Mouse (Mus musculus) kidney, adult 10 weeks (tissue): Measurements from ENCODE around the gene Olfr1382. TPM values are rescaled to one million over a fixed set of nuclear protein-coding genes. Genes with fewer than 3 reads are reported as not detected.

Experiments
- polyA plus RNA-seq: library from polyadenylated mRNA; stranded (reverse); fragments of 350-450 nt; fragmentation: Illumina TruSeq; extraction: RNeasy Lipid Tissue Mini Kit (QIAGEN cat#74804); gene quantifications from one replicate; pipeline ENCODE4 v1.2.3, GENCODE M21; 2014; ENCODE audit warnings: low read depth, low replicate concordance

The Olfr1382 gene
- not detected for polyA plus RNA-seq

DNA sequence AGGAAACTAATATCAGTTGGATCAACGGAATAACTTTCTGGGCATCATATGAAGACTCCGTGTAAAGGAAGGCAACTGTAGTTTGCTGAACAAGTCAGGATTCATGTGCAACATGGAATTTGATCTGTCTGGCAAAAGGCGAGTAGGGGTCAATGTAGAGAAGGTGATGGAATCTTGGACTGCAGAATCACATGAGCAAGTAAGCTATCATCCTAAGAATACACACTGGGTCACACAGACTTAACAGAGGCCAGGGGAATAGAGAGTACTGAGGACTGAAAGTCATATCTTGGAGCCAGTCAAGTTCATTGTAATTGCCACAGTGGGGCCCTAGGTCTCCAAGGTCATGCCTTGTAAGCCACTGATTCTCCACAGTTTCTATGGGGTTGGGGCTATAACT, at the start of gene Olfr1382:
Olfr1382 (plus strand) TSS at position 301 of the 400 bp plus-strand sequence.

DNA sequence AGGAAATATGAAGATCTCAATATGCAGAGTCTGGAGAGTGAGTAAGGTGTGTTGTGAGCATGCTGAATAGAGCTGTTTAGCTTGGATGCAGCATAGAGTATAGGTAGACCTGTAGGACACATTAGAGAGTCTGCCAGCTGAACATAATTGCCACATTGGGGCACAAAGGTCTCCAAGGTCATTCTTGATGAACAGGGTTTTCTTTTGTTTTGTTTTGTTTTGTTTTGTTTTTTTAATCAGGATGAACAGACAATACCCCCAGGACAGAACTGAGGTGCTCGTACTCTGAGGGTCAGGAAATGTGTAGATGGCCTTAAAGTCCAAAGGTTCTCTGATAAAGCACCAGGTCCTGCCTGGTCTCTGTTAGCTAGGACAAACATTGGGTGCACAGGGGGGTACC, 39.3 kb upstream of the Olfr1382 start, which contains the start of gene Olfr1385:
Olfr1385 (plus strand) TSS at position 301 of the 400 bp plus-strand sequence.

DNA sequence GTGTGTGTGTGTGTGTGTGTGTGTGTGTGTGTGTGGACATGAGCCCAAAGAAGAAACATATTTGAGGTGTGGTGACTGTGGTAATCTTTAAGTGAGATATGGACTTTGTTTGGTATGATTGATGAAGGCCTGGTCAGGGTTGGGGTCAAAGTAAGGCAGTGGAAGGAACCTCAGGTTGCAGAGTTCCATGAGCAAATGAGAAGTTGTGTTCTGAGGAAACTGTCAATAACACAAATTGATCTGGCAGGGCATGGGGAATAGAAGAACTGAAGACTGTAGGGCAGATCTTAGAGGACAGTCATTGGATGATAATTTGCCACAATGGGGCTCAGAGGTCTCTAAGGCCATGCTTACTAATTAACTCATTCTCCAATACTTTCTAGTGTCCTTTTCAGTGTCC, 8.7 kb upstream of the Olfr1382 start, which contains the start of gene Olfr1383:
Olfr1383 (plus strand) TSS at position 301 of the 400 bp plus-strand sequence.

DNA sequence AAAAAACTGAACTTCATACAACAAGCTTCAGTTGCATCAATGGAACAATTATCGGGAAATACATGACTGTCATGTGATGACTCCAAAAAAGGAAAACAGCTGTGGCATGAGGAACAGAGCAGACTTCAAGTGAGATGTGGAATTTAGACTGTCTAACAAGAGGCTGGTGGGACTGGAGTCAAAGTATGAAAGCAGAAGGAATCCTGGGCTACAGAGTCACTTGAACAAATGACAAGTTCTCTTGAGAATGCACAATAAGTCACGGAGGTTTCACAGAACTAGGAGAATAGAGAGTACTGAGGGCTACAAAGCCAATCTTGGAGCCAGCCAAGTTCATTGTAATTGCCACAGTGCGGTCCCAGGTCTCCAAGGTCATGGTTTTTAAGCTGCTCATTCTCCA, 15.1 kb downstream of the Olfr1382 start, which contains the start of gene Olfr1381:
Olfr1381 (plus strand) TSS at position 301 of the 400 bp plus-strand sequence.

DNA sequence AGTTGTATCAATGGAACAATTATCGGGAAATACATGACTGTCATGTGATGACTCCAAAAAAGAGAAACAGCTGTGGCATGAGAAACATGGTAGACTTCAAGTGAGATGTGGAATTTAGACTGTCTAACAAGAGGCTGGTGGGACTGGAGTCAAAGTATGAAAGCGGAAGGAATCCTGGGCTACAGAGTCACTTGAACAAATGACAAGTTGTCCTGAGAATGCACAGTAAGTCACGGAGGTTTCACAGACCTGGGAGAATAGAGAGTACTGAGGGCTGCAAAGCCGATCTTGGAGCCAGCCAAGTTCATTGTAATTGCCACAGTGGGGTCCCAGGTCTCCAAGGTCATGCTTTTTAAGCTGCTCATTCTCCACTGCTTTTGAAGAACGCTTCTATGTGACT, 28.5 kb downstream of the Olfr1382 start, which contains the start of gene Olfr1380:
Olfr1380 (plus strand) TSS at position 301 of the 400 bp plus-strand sequence.

Other genes with a start within 250 kb of the Olfr1382 start
- gene Olfr1393, start 249.9 kb upstream of the Olfr1382 start, polyA plus RNA-seq: 1.4 TPM
- gene Olfr1392, start 243.0 kb upstream of the Olfr1382 start, polyA plus RNA-seq: 0.24 TPM
- gene Olfr10, start 223.5 kb upstream of the Olfr1382 start, polyA plus RNA-seq: not detected
- not detected for gene Olfr1391, start 205.5 kb upstream of the Olfr1382 start, polyA plus RNA-seq
- gene Olfr1390, start 193.1 kb upstream of the Olfr1382 start, polyA plus RNA-seq: not detected
- gene Olfr1389, start 105.2 kb upstream of the Olfr1382 start, polyA plus RNA-seq: not detected
- not detected for gene Olfr1388, start 91.6 kb upstream of the Olfr1382 start, polyA plus RNA-seq
- gene Olfr1387, start 72.9 kb upstream of the Olfr1382 start, polyA plus RNA-seq: not detected
- gene Olfr1386, start 63.2 kb upstream of the Olfr1382 start, polyA plus RNA-seq: not detected
- gene Olfr1385, start 39.2 kb upstream of the Olfr1382 start, polyA plus RNA-seq: not detected
- not detected for gene Olfr1384, start 21.5 kb upstream of the Olfr1382 start, polyA plus RNA-seq
- gene Olfr1383, start 8.6 kb upstream of the Olfr1382 start, polyA plus RNA-seq: not detected
- gene Olfr1381, start 15.2 kb downstream of the Olfr1382 start, polyA plus RNA-seq: not detected
- not detected for gene Olfr1380, start 28.6 kb downstream of the Olfr1382 start, polyA plus RNA-seq
- gene Flt4, start 81.0 kb downstream of the Olfr1382 start, polyA plus RNA-seq: 1.3 TPM
- gene Scgb3a1, start 135.4 kb downstream of the Olfr1382 start, polyA plus RNA-seq: not detected
- gene Cnot6, start 184.5 kb downstream of the Olfr1382 start, polyA plus RNA-seq: 163 TPM